Mouse (Mus musculus): Measurements from ENCODE around the gene Vmn1r5. TPM values are rescaled to one million over a fixed set of nuclear protein-coding genes. Genes with fewer than 3 reads are reported as not detected.

The Vmn1r5 gene
- polyA plus RNA-seq (2014; fragmentation: Nextera tagmentation; extraction: Ambion mirVana) = not detected in 2 replicates

- Histone ChIP-seq H3K9ac (no peak within 1 kb of the TSS), H3K36me3 (ENCODE audit: insufficient read depth) (no peaks in the 10 kb centered on the region), H3K4me1 (ENCODE audit: insufficient read depth) (no peaks in the 10 kb centered on the region), H3K27me3 (ENCODE audit: insufficient read depth, low read length) (no peaks in the 10 kb centered on the region), H3K9me3 (ENCODE audit: low read depth, low read length) (no peaks in the 10 kb centered on the region), H3K4me2 (no peak within 1 kb of the TSS), H3K4me3 (ENCODE audit: low read depth, low read length) (no peak within 1 kb of the TSS), H3K27ac (ENCODE audit: low read depth) (no peak within 1 kb of the TSS)
- ATAC-seq (ENCODE audit: insufficient read depth) (no peak), DNase-seq (no peak)
- no peak for TF ChIP-seq CTCF (IDR thresholded peaks at IDR 0.05; ENCODE audit: low read depth)
Measured at GRCm38 (mm10) chr6:56969973-56970372, at the start of gene Vmn1r5. TSS of gene Vmn1r5 (plus strand) at chr6:56970273.

- peak overlapping the region; percentile 75 for H3K9ac ChIP-seq
- peak overlapping the region; percentile 84 for H3K27ac ChIP-seq (ENCODE audit: low read depth)
- peak overlapping the region; percentile 75 for H3K4me3 ChIP-seq (ENCODE audit: low read depth, low read length)
- no peaks in the 10 kb centered on the region for H3K36me3 ChIP-seq (ENCODE audit: insufficient read depth)
- no peaks in the 10 kb centered on the region for H3K27me3 ChIP-seq (ENCODE audit: insufficient read depth, low read length)
- H3K4me1 ChIP-seq (ENCODE audit: insufficient read depth) = no peaks in the 10 kb centered on the region; the same call in 1 of the 2 replicates
- under 1% methylated on average over 25 of the region's 25 CpGs for WGBS
- DNase-seq (peak; percentile 68), ATAC-seq (ENCODE audit: insufficient read depth) (no peak)
- H3K9me3 ChIP-seq (ENCODE audit: low read depth, low read length) = no peaks in the 10 kb centered on the region
- peak overlapping the region; percentile 75 for H3K4me2 ChIP-seq
- no peak for TF ChIP-seq CTCF (IDR thresholded peaks at IDR 0.05; ENCODE audit: low read depth)
Measured at GRCm38 (mm10) chr6:56923331-56923725, 46.7 kb upstream of the Vmn1r5 start.

GRCm38 (mm10) chr6:56923726-56924707 is 46.1 kb upstream of the Vmn1r5 start, which contains the start of the genes Nt5c3 and Vmn1r4:
TSS of gene Nt5c3 (minus strand) at chr6:56923932.
TSS of gene Vmn1r4 (plus strand) at chr6:56924015.
- Histone ChIP-seq H3K9me3 (ENCODE audit: low read depth, low read length) (no peaks in the 10 kb centered on the region), H3K4me3 (ENCODE audit: low read depth, low read length) (peak within 1 kb of the TSS; percentile 75), H3K27ac (ENCODE audit: low read depth) (peak within 1 kb of the TSS; percentile 84), H3K4me2 (peak within 1 kb of the TSS; percentile 75), H3K27me3 (ENCODE audit: insufficient read depth, low read length) (no peaks in the 10 kb centered on the region), H3K36me3 (ENCODE audit: insufficient read depth) (no peaks in the 10 kb centered on the region), H3K4me1 (ENCODE audit: insufficient read depth) (no peaks in the 10 kb centered on the region; the same call in 1 of the 2 replicates), H3K9ac (peak within 1 kb of the TSS; percentile 75)
- 2% methylated on average over 64 of the region's 64 CpGs for WGBS
- TF ChIP-seq CTCF (IDR thresholded peaks at IDR 0.05; ENCODE audit: low read depth) = no peak
- ATAC-seq (ENCODE audit: insufficient read depth) (peak; percentile 96), DNase-seq (peak; percentile 98)

- no peak for DNase-seq
- no peak for TF ChIP-seq CTCF (IDR thresholded peaks at IDR 0.05; ENCODE audit: low read depth)
- H3K27ac ChIP-seq (ENCODE audit: low read depth) = no peak overlapping the region
- no peak overlapping the region for H3K4me3 ChIP-seq (ENCODE audit: low read depth, low read length)
- no peak overlapping the region for H3K4me2 ChIP-seq
- no peak for ATAC-seq (ENCODE audit: insufficient read depth)
- no peak overlapping the region for H3K9ac ChIP-seq
- H3K9me3 ChIP-seq (ENCODE audit: low read depth, low read length) = no peaks in the 10 kb centered on the region
- H3K27me3 ChIP-seq (ENCODE audit: insufficient read depth, low read length) = no peaks in the 10 kb centered on the region
- H3K4me1 ChIP-seq (ENCODE audit: insufficient read depth) = no peaks in the 10 kb centered on the region
- no peaks in the 10 kb centered on the region for H3K36me3 ChIP-seq (ENCODE audit: insufficient read depth)
- WGBS = 59% methylated on average over 4 of the region's 4 CpGs
Measured at GRCm38 (mm10) chr6:56931648-56932415, 38.2 kb upstream of the Vmn1r5 start.

GRCm38 (mm10) chr6:56932464-56932863 is 37.6 kb upstream of the Vmn1r5 start:
- Histone ChIP-seq H3K27ac (ENCODE audit: low read depth) (no peak overlapping the region), H3K4me1 (ENCODE audit: insufficient read depth) (no peaks in the 10 kb centered on the region), H3K9me3 (ENCODE audit: low read depth, low read length) (no peaks in the 10 kb centered on the region), H3K9ac (no peak overlapping the region), H3K4me2 (no peak overlapping the region), H3K27me3 (ENCODE audit: insufficient read depth, low read length) (no peaks in the 10 kb centered on the region), H3K4me3 (ENCODE audit: low read depth, low read length) (no peak overlapping the region), H3K36me3 (ENCODE audit: insufficient read depth) (no peaks in the 10 kb centered on the region)
- no peak for ATAC-seq (ENCODE audit: insufficient read depth)
- no peak for DNase-seq
- WGBS = 48% methylated on average over 2 of the region's 2 CpGs
- TF ChIP-seq CTCF (IDR thresholded peaks at IDR 0.05; ENCODE audit: low read depth) = no peak

GRCm38 (mm10) chr6:56934366-56934765 is 35.7 kb upstream of the Vmn1r5 start:
- H3K9ac ChIP-seq = no peak overlapping the region
- H3K4me1 ChIP-seq (ENCODE audit: insufficient read depth) = no peaks in the 10 kb centered on the region
- no peak overlapping the region for H3K4me3 ChIP-seq (ENCODE audit: low read depth, low read length)
- no peaks in the 10 kb centered on the region for H3K27me3 ChIP-seq (ENCODE audit: insufficient read depth, low read length)
- no peaks in the 10 kb centered on the region for H3K36me3 ChIP-seq (ENCODE audit: insufficient read depth)
- no peak overlapping the region for H3K4me2 ChIP-seq
- WGBS = 82% methylated on average over 4 of the region's 4 CpGs
- no peaks in the 10 kb centered on the region for H3K9me3 ChIP-seq (ENCODE audit: low read depth, low read length)
- DNase-seq (no peak), ATAC-seq (ENCODE audit: insufficient read depth) (no peak)
- TF ChIP-seq CTCF (IDR thresholded peaks at IDR 0.05; ENCODE audit: low read depth) = no peak
- H3K27ac ChIP-seq (ENCODE audit: low read depth) = no peak overlapping the region

GRCm38 (mm10) chr6:56956436-56956835 is 13.6 kb upstream of the Vmn1r5 start:
- Histone ChIP-seq H3K36me3 (ENCODE audit: insufficient read depth) (no peaks in the 10 kb centered on the region), H3K4me2 (no peak overlapping the region), H3K9me3 (ENCODE audit: low read depth, low read length) (no peaks in the 10 kb centered on the region), H3K27me3 (ENCODE audit: insufficient read depth, low read length) (no peaks in the 10 kb centered on the region), H3K9ac (no peak overlapping the region), H3K27ac (ENCODE audit: low read depth) (no peak overlapping the region), H3K4me3 (ENCODE audit: low read depth, low read length) (no peak overlapping the region), H3K4me1 (ENCODE audit: insufficient read depth) (no peaks in the 10 kb centered on the region)
- 66% methylated on average over 5 of the region's 5 CpGs for WGBS
- TF ChIP-seq CTCF (IDR thresholded peaks at IDR 0.05; ENCODE audit: low read depth) = no peak
- ATAC-seq (ENCODE audit: insufficient read depth) = no peak
- no peak for DNase-seq

All from lung, embryonic 14.5 days (tissue).